Mouse (Mus musculus): ENCODE measurements around the gene Wdr17. TPM values are rescaled to one million over a fixed set of nuclear protein-coding genes. Genes with fewer than 3 reads are reported as not detected.
"Not testable (repeated sequence)": the region's sequence is repeated elsewhere in the genome, so short reads cannot be mapped to it uniquely, and the experiment has no call there.

The Wdr17 gene
- total and polyA plus RNA-seq, 3 experiments: not detected

- Histone ChIP-seq H3K4me3 (ENCODE audit: control insufficient read depth in 1 of 2, insufficient read depth in 1 of 2, low read depth in 2 of 2, low read length in 2 of 2) (no peak overlapping the region), H3K27ac (ENCODE audit: control insufficient read depth, low read depth, low read length) (no peak overlapping the region), H3K36me3 (ENCODE audit: control insufficient read depth in 1 of 2, insufficient read depth in 2 of 2, low read length in 2 of 2) (no peaks in the 10 kb centered on the region), H3K9me3 (replicated peaks; ENCODE audit: insufficient read depth, low read length) (no peaks in the 10 kb centered on the region), H3K4me1 (ENCODE audit: control insufficient read depth in 1 of 2, insufficient read depth in 2 of 2, low read length in 2 of 2) (no peaks in the 10 kb centered on the region), H3K9ac (ENCODE audit: control insufficient read depth, low read depth, low read length, poor library complexity, severe bottlenecking) (no peak overlapping the region), H3K27me3 (ENCODE audit: control insufficient read depth in 1 of 2, insufficient read depth in 2 of 2, low read length in 2 of 2) (no peaks in the 10 kb centered on the region), H3K79me2 (ENCODE audit: control insufficient read depth, insufficient read depth, low read length, poor library complexity) (no peaks in the 10 kb centered on the region)
- peak; percentile 7 for DNase-seq (ENCODE audit: low read depth, low spot score)
- TF ChIP-seq CTCF (IDR thresholded peaks at IDR 0.05 in 2 of 3, conservative IDR thresholded peaks at IDR 0.05 in 1 of 3; ENCODE audit: control insufficient read depth in 1 of 3, insufficient read depth in 1 of 3, low read depth in 2 of 3, low read length in 3 of 3, poor library complexity in 1 of 3, severe bottlenecking in 1 of 3) (peak in 1 of 3 experiments; percentile 17; a peak in 1 of 6 replicates), MAX (IDR thresholded peaks at IDR 0.05; ENCODE audit: low read length) (no peak), UBTF (IDR thresholded peaks at IDR 0.05; ENCODE audit: borderline replicate concordance, insufficient read depth, low read depth, low read length) (no peak), TBP (IDR thresholded peaks at IDR 0.05; ENCODE audit: low read depth, low read length) (no peak), USF1 (IDR thresholded peaks at IDR 0.05; ENCODE audit: low read depth, low read length) (no peak), NELFE (IDR thresholded peaks at IDR 0.05; ENCODE audit: low read depth, low read length) (no peak)
These were observed 227.3 kb downstream of the Wdr17 start for GRCm38 (mm10) chr8:54659703-54660102.

- DNase-seq (ENCODE audit: low read depth, low spot score): no peak
- H3K36me3 ChIP-seq (ENCODE audit: control insufficient read depth in 1 of 2, insufficient read depth in 2 of 2, low read length in 2 of 2): no peaks in the 10 kb centered on the region
- H3K9me3 ChIP-seq (replicated peaks; ENCODE audit: insufficient read depth, low read length): no peaks in the 10 kb centered on the region
- no peaks in the 10 kb centered on the region for H3K79me2 ChIP-seq (ENCODE audit: control insufficient read depth, insufficient read depth, low read length, poor library complexity)
- H3K27me3 ChIP-seq (ENCODE audit: control insufficient read depth in 1 of 2, insufficient read depth in 2 of 2, low read length in 2 of 2): no peaks in the 10 kb centered on the region
- no peak for TF ChIP-seq ETS1 (IDR thresholded peaks at IDR 0.05; ENCODE audit: low read depth, low read length)
- no peak for TF ChIP-seq MAX (IDR thresholded peaks at IDR 0.05; ENCODE audit: low read length)
- no peak for TF ChIP-seq CHD2 (IDR thresholded peaks at IDR 0.05; ENCODE audit: low read length)
- TF ChIP-seq ZC3H11A (IDR thresholded peaks at IDR 0.05; ENCODE audit: low read depth, low read length): no peak
- TF ChIP-seq TAL1 (IDR thresholded peaks at IDR 0.05; ENCODE audit: low read length): no peak
- TF ChIP-seq USF1 (IDR thresholded peaks at IDR 0.05; ENCODE audit: low read depth, low read length): no peak
- TF ChIP-seq MAFK (IDR thresholded peaks at IDR 0.05; ENCODE audit: borderline replicate concordance, low read depth, low read length): no peak
- no peak for TF ChIP-seq ELF1 (IDR thresholded peaks at IDR 0.05; ENCODE audit: low read depth, low read length)
- TF ChIP-seq GABPA (IDR thresholded peaks at IDR 0.05; ENCODE audit: low read depth, low read length): no peak
- no peak for TF ChIP-seq SIN3A (IDR thresholded peaks at IDR 0.05; ENCODE audit: low read length)
- no peak for TF ChIP-seq CTCF (IDR thresholded peaks at IDR 0.05 in 2 of 3, conservative IDR thresholded peaks at IDR 0.05 in 1 of 3; ENCODE audit: control insufficient read depth in 1 of 3, insufficient read depth in 1 of 3, low read depth in 2 of 3, low read length in 3 of 3, poor library complexity in 1 of 3, severe bottlenecking in 1 of 3)
- TF ChIP-seq GATA1 (IDR thresholded peaks at IDR 0.05; ENCODE audit: low read depth, low read length): no peak
- TF ChIP-seq UBTF (IDR thresholded peaks at IDR 0.05; ENCODE audit: borderline replicate concordance, insufficient read depth, low read depth, low read length): no peak
- TF ChIP-seq MXI1 (IDR thresholded peaks at IDR 0.05; ENCODE audit: low read depth, low read length): no peak
- TF ChIP-seq TBP (IDR thresholded peaks at IDR 0.05; ENCODE audit: low read depth, low read length): no peak
- TF ChIP-seq POLR2AphosphoS5 (IDR thresholded peaks at IDR 0.05; ENCODE audit: borderline replicate concordance, low read depth, low read length): no peak
- TF ChIP-seq USF2 (IDR thresholded peaks at IDR 0.05; ENCODE audit: borderline replicate concordance in 1 of 2, insufficient read depth in 1 of 2, low read depth in 1 of 2, low read length in 2 of 2): no peak
- TF ChIP-seq ZMIZ1 (IDR thresholded peaks at IDR 0.05; ENCODE audit: low read depth, low read length): no peak
- TF ChIP-seq NRF1 (IDR thresholded peaks at IDR 0.05; ENCODE audit: insufficient read depth, low read depth, low read length, poor library complexity, severe bottlenecking): no peak
- no peak for TF ChIP-seq EP300 (IDR thresholded peaks at IDR 0.05; ENCODE audit: low read depth in 1 of 2, low read length in 2 of 2)
- no peak overlapping the region for H3K27ac ChIP-seq (ENCODE audit: control insufficient read depth, low read depth, low read length)
- H3K4me3 ChIP-seq (ENCODE audit: control insufficient read depth in 1 of 2, insufficient read depth in 1 of 2, low read depth in 2 of 2, low read length in 2 of 2): no peak overlapping the region
- H3K4me1 ChIP-seq (ENCODE audit: control insufficient read depth in 1 of 2, insufficient read depth in 2 of 2, low read length in 2 of 2): no peaks in the 10 kb centered on the region
- H3K9ac ChIP-seq (ENCODE audit: control insufficient read depth, low read depth, low read length, poor library complexity, severe bottlenecking): no peak overlapping the region
These were observed 248.3 kb downstream of the Wdr17 start for GRCm38 (mm10) chr8:54638634-54639033.

GRCm38 (mm10) chr8:54616710-54617109 is 270.3 kb downstream of the Wdr17 start:
- H3K4me3 ChIP-seq (ENCODE audit: control insufficient read depth in 1 of 2, insufficient read depth in 1 of 2, low read depth in 2 of 2, low read length in 2 of 2); H3K36me3 ChIP-seq (ENCODE audit: control insufficient read depth in 1 of 2, insufficient read depth in 2 of 2, low read length in 2 of 2); H3K79me2 ChIP-seq (ENCODE audit: control insufficient read depth, insufficient read depth, low read length, poor library complexity); H3K9me3 ChIP-seq (replicated peaks; ENCODE audit: insufficient read depth, low read length); H3K9ac ChIP-seq (ENCODE audit: control insufficient read depth, low read depth, low read length, poor library complexity, severe bottlenecking); H3K27ac ChIP-seq (ENCODE audit: control insufficient read depth, low read depth, low read length); H3K27me3 ChIP-seq (ENCODE audit: control insufficient read depth in 1 of 2, insufficient read depth in 2 of 2, low read length in 2 of 2); DNase-seq (ENCODE audit: low read depth, low spot score); H3K4me1 ChIP-seq (ENCODE audit: control insufficient read depth in 1 of 2, insufficient read depth in 2 of 2, low read length in 2 of 2): not testable (repeated sequence)
